Mouse (Mus musculus) cerebellum, adult 2 months (tissue): ENCODE results near the gene Fam78a.

Source experiments
- CTCF ChIP-seq: fragments of 200-500 bp; IDR thresholded peaks from 2 replicates; pipeline ENCODE4 v1.5.1; 2011; ENCODE audit warnings: low read depth, mild to moderate bottlenecking, control low read depth, low read length, moderate library complexity, borderline replicate concordance; ENCODE audit not compliant: insufficient read depth
- POLR2A ChIP-seq: fragments of 200-500 bp; IDR thresholded peaks from 2 replicates; pipeline ENCODE4 v1.6.1; 2011; ENCODE audit warnings: low read length, control low read depth, borderline replicate concordance; ENCODE audit not compliant: insufficient read depth

DNA sequence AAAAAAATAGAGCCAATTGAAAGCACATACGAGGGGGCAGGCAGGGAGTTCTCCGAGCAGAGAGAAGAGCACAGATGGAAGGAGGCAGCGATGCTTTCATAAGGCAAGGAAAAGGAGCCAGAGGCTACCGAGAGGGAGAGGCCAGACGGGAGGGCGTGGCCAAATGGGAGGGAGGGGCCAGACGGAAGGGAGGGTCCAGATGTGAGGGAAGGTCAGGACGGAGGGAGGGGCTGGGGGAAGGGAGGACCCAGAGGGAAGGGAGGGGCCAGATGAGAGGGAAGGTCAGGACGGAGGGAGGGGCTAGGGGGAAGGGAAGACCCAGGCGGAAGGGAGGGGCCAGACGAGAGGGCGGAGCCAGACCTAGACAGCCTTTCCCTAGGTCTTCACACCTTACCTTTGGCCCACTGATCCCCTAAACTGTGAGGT, 47.9 kb upstream of the Fam78a start:
- no peak for TF ChIP-seq CTCF
- TF ChIP-seq POLR2A: no peak
